In genomic region chr5:66378968-66379367, GRCm38 (mm10) we compare ENCODE assay signal across 16 mouse cellular contexts.
"Had no signal": no experiment of that assay in that cellular context is flagged by ENCODE, and none has a peak within 500 bp of the region (broad histone marks: within the 10 kb centered on the region; RNA-seq: fewer than 3 reads in every experiment).

No protein-coding gene starts in this region.

- H3K4me2 ChIP-seq: lung, embryonic 15.5 days; midbrain, embryonic 11.5 days; midbrain, embryonic 13.5 days; midbrain, embryonic 15.5 days; neural tube, embryonic 12.5 days; stomach, embryonic 15.5 days had no signal

- H3K36me3 ChIP-seq: midbrain, embryonic 13.5 days; midbrain, embryonic 15.5 days; neural tube, embryonic 12.5 days; stomach, embryonic 15.5 days had no signal

- H3K9ac ChIP-seq: lung, embryonic 15.5 days; midbrain, embryonic 13.5 days; midbrain, embryonic 15.5 days; neural tube, embryonic 12.5 days; stomach, embryonic 15.5 days had no signal

- H3K4me3 ChIP-seq: lung, embryonic 15.5 days; megakaryocyte, embryonic 14.5 days; midbrain, embryonic 13.5 days; midbrain, embryonic 15.5 days; neural tube, embryonic 12.5 days; stomach, embryonic 15.5 days had no signal

- DNase-seq: lung, adult 2 months; lung, postnatal 14 days; lung, postnatal 36 days; right cerebral cortex, postnatal 14 days; thymus, adult 2 months; thymus, postnatal 25 days had no signal

- H3K27ac ChIP-seq: lung, embryonic 15.5 days; macrophage; midbrain, embryonic 13.5 days; midbrain, embryonic 15.5 days; neural tube, embryonic 12.5 days; stomach, embryonic 15.5 days; stomach, postnatal 0 days had no signal

- H3K9me3 ChIP-seq: lung, embryonic 15.5 days; megakaryocyte, embryonic 14.5 days; midbrain, embryonic 13.5 days; midbrain, embryonic 15.5 days; neural tube, embryonic 12.5 days; stomach, embryonic 15.5 days had no signal

- ATAC-seq: lung, postnatal 0 days; midbrain, embryonic 13.5 days; midbrain, embryonic 15.5 days had no signal

- H3K4me1 ChIP-seq: lung, embryonic 15.5 days; stomach, embryonic 15.5 days had no signal

- H3K27me3 ChIP-seq: lung, embryonic 15.5 days; midbrain, embryonic 13.5 days; midbrain, embryonic 15.5 days; neural tube, embryonic 12.5 days; stomach, embryonic 15.5 days had no signal
